8 mouse cellular contexts compared by ENCODE assay signal in the genomic region with DNA sequence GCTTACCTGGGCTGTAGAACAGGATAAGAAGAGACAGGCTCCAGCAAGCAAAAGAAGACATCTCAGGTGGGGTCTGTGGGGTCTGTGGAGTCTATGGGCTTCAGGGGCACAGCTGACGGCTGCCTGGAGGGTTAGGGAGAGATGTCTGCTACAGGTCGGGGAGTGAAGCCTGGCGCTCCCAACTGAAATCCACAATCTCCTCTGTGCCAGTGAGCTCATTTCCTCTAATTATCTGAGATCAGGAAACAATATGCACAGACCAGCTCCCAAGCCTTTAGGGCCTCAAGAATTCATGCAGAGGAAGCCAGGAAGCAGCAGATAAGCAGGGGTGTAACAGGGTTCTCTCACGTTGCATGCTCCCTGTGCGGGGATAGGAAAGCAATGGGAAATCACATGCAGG. TPM values are rescaled to one million over a fixed set of nuclear protein-coding genes. Genes with fewer than 3 reads are reported as not detected.
DNase-seq lines count a peak whose midpoint lies in the region; ATAC-seq lines count a peak whose summit lies in the region.
"Had no signal": no experiment of that assay in that cellular context is flagged by ENCODE, and none has a peak within 500 bp of the region (broad histone marks: within the 10 kb centered on the region; RNA-seq: fewer than 3 reads in every experiment).

No protein-coding gene starts in this region.

- H3K4me2 ChIP-seq in embryonic facial prominence, embryonic 11.5 days (ENCODE audit: low read depth, low read length), result no peak overlapping the region
- peak overlapping the region; percentile 56 for H3K4me2 ChIP-seq in heart, embryonic 12.5 days

- no peaks in the 10 kb centered on the region for H3K27me3 ChIP-seq in embryonic facial prominence, embryonic 11.5 days (ENCODE audit: control insufficient read depth, insufficient read depth, low read length)
- no peaks in the 10 kb centered on the region for H3K27me3 ChIP-seq in heart, embryonic 12.5 days (replicated peaks)

- H3K27ac ChIP-seq in embryonic facial prominence, embryonic 11.5 days (replicated peaks; ENCODE audit: low read depth, low read length), result peak overlapping the region; percentile 3; the same call in 1 of the 2 replicates
- H3K27ac ChIP-seq in heart, embryonic 12.5 days (ENCODE audit: poor library complexity, severe bottlenecking), result peak overlapping the region; percentile 87

- no peak overlapping the region for H3K4me3 ChIP-seq in embryonic facial prominence, embryonic 11.5 days (ENCODE audit: low read depth, low read length)
- H3K4me3 ChIP-seq in heart, embryonic 12.5 days, result peak overlapping the region; percentile 49
- H3K4me3 ChIP-seq: erythroblast, embryonic 14.5 days had no signal

- ATAC-seq in embryonic facial prominence, embryonic 11.5 days (replicated peaks; ENCODE audit: insufficient number of reproducible peaks, low FRiP score, low TSS enrichment, low read depth), result no peak
- ATAC-seq in heart, embryonic 12.5 days (ENCODE audit: insufficient number of reproducible peaks, low FRiP score), result peak; percentile 72
- no peak for ATAC-seq in erythroblast, adult 5-6 weeks (replicated peaks; ENCODE audit: low FRiP score, poor library complexity, severe bottlenecking)

- H3K36me3 ChIP-seq in embryonic facial prominence, embryonic 11.5 days (replicated peaks; ENCODE audit: control insufficient read depth, insufficient read depth, low read depth, low read length), result no peaks in the 10 kb centered on the region
- peaks cover 2% of the 10 kb centered on the region; the same call in 1 of the 2 replicates for H3K36me3 ChIP-seq in heart, embryonic 12.5 days

- H3K9ac ChIP-seq in embryonic facial prominence, embryonic 11.5 days (replicated peaks; ENCODE audit: low read length), result no peak overlapping the region
- H3K9ac ChIP-seq in heart, embryonic 12.5 days, result peak overlapping the region; percentile 70; the same call in 1 of the 2 replicates

- no peak for DNase-seq in embryonic facial prominence, embryonic 11.5 days (ENCODE audit: low spot score)
- peak; percentile 33 to 67 for DNase-seq in kidney, postnatal 25 days
- DNase-seq in lung, postnatal 14 days, result peak; percentile 44
- DNase-seq in cerebellum, adult 11 months, result no peak
- DNase-seq in c-Kit-positive CD71-positive TER-119-positive erythroid progenitor cells, embryonic 14.5 days (ENCODE audit: low spot score), result no peak

- WGBS in embryonic facial prominence, embryonic 11.5 days, result 49% methylated on average over 5 of the region's 5 CpGs
- 35% methylated on average over 5 of the region's 5 CpGs for WGBS in heart, embryonic 12.5 days

- H3K9me3 ChIP-seq in embryonic facial prominence, embryonic 11.5 days (replicated peaks; ENCODE audit: control insufficient read depth, low read length), result no peaks in the 10 kb centered on the region
- no peaks in the 10 kb centered on the region for H3K9me3 ChIP-seq in heart, embryonic 12.5 days (replicated peaks)

- H3K4me1 ChIP-seq in embryonic facial prominence, embryonic 11.5 days (ENCODE audit: control insufficient read depth, insufficient read depth, low read length), result no peaks in the 10 kb centered on the region
- peaks cover 27% of the 10 kb centered on the region for H3K4me1 ChIP-seq in heart, embryonic 12.5 days (replicated peaks)

RNA-seq across cellular contexts. Expression of a gene that starts 5.5 kb away (rescaled TPM):
- 23.7 and 28.7 TPM in 2 replicates for polyA plus RNA-seq in embryonic facial prominence, embryonic 11.5 days (2014; fragmentation: Nextera tagmentation; extraction: Ambion mirVana)
- polyA plus RNA-seq in heart, embryonic 12.5 days (2016; fragmentation: Nextera tagmentation; extraction: Ambion mirVana), result 59.7 and 68.4 TPM in 2 replicates
- 9.8 and 10.7 TPM in 2 replicates for total RNA-seq in erythroblast, adult 5-6 weeks (2015; ENCODE audit: low replicate concordance)
- total RNA-seq in erythroblast, adult 5-6 weeks (2017; ENCODE audit: low replicate concordance), result 4.0 and 13.7 TPM in 2 replicates

RNA-seq across cellular contexts. Expression of a gene that starts 17.2 kb away (rescaled TPM):
- polyA plus RNA-seq in embryonic facial prominence, embryonic 11.5 days (2014; fragmentation: Nextera tagmentation; extraction: Ambion mirVana), result not detected in 2 replicates
- polyA plus RNA-seq in heart, embryonic 12.5 days (2016; fragmentation: Nextera tagmentation; extraction: Ambion mirVana), result 0.28 TPM in 1 of 2 replicates, not detected in the other
- total RNA-seq in erythroblast, adult 5-6 weeks (2015; ENCODE audit: low replicate concordance), result not detected in 2 replicates
- total RNA-seq in erythroblast, adult 5-6 weeks (2017; ENCODE audit: low replicate concordance), result not detected in 2 replicates
- polyA plus RNA-seq: erythroblast, embryonic 14.5 days had no signal

RNA-seq across cellular contexts. Expression of a gene that starts 29.3 kb away (rescaled TPM):
- polyA plus RNA-seq in embryonic facial prominence, embryonic 11.5 days (2014; fragmentation: Nextera tagmentation; extraction: Ambion mirVana), result 0.03 and 0.07 TPM in 2 replicates
- polyA plus RNA-seq in heart, embryonic 12.5 days (2016; fragmentation: Nextera tagmentation; extraction: Ambion mirVana), result 0.08 and 0.13 TPM in 2 replicates
- not detected in 2 replicates for total RNA-seq in erythroblast, adult 5-6 weeks (2015; ENCODE audit: low replicate concordance)
- total RNA-seq in erythroblast, adult 5-6 weeks (2017; ENCODE audit: low replicate concordance), result not detected in 2 replicates
- polyA plus RNA-seq: erythroblast, embryonic 14.5 days had no signal

Comparison
In these comparisons a context has a peak if more than half of its experiments do, and no peak if none do; other contexts are left out.
1. DNase-seq: peak in kidney, postnatal 25 days (2 of 2) and lung, postnatal 14 days (single experiment); none in embryonic facial prominence, embryonic 11.5 days (single experiment), cerebellum, adult 11 months (single experiment) and c-Kit-positive CD71-positive TER-119-positive erythroid progenitor cells, embryonic 14.5 days (single experiment).